Mouse (Mus musculus) heart, adult 2 months (tissue): Measurements from ENCODE around the gene Gnb3.

Source experiments
- EP300 ChIP-seq: fragments of 200-500 bp; IDR thresholded peaks from 2 replicates; pipeline ENCODE4 v1.6.1; 2011; ENCODE audit warnings: low read depth, low read length, control low read depth; ENCODE audit not compliant: insufficient read depth
- POLR2A ChIP-seq: fragments of 200-500 bp; IDR thresholded peaks from 2 replicates; pipeline ENCODE4 v1.6.1; 2011; ENCODE audit warnings: mild to moderate bottlenecking, low read depth, low read length, control low read depth; ENCODE audit not compliant: insufficient read depth

GRCm38 (mm10) chr6:124862406-124863124 is 22.5 kb upstream of the Gnb3 start:
- TF ChIP-seq POLR2A (no peak), EP300 (no peak)
